Mouse (Mus musculus) limb, embryonic 14.5 days (tissue): Measurements from ENCODE around the gene Adh5. TPM values are rescaled to one million over a fixed set of nuclear protein-coding genes. Genes with fewer than 3 reads are reported as not detected.
A peak's percentile ranks its signal among the peaks of the same experiment; 100 is the strongest.
"Not testable (repeated sequence)": the region's sequence is repeated elsewhere in the genome, so short reads cannot be mapped to it uniquely, and the experiment has no call there.

ENCODE experiments used
- ATAC-seq: fragments of 200-750 bp; cut with Nextera tagmentation; 2 replicates; pipeline ENCODE4 v1.8.0; 2017; ENCODE audit warnings: low read depth, moderate number of reproducible peaks, moderate TSS enrichment; ENCODE audit not compliant: low FRiP score
- DNase-seq: peaks from one replicate; pipeline ENCODE4 v3.0.0-alpha.2; 2015; ENCODE audit warnings: low spot score
- H3K27ac ChIP-seq: fragments of 300-500 bp; sonication (generic); replicated peaks from 2 replicates; pipeline ENCODE4 v1.5.1; 2014; ENCODE audit warnings: low read depth, mild to moderate bottlenecking, low read length, moderate library complexity, mixed read lengths
- H3K27me3 ChIP-seq: fragments of 300-500 bp; sonication (generic); 2 replicates; pipeline ENCODE4 v1.6.1; 2014; ENCODE audit warnings: low read length, mixed read lengths; ENCODE audit not compliant: control insufficient read depth, insufficient read depth
- H3K36me3 ChIP-seq: fragments of 300-500 bp; sonication (generic); 2 replicates; pipeline ENCODE4 v1.6.1; 2014; ENCODE audit warnings: mild to moderate bottlenecking, low read length, moderate library complexity, mixed read lengths; ENCODE audit not compliant: control insufficient read depth, insufficient read depth
- H3K4me1 ChIP-seq: fragments of 300-500 bp; sonication (generic); 2 replicates; pipeline ENCODE4 v1.6.1; 2014; ENCODE audit warnings: antibody characterized with exemption, low read length, mixed read lengths; ENCODE audit not compliant: control insufficient read depth, insufficient read depth
- H3K4me2 ChIP-seq: fragments of 300-500 bp; sonication (generic); replicated peaks from 2 replicates; pipeline ENCODE4 v1.6.1; 2014; ENCODE audit warnings: low read depth, mild to moderate bottlenecking, low read length, moderate library complexity; ENCODE audit not compliant: severe bottlenecking
- H3K4me3 ChIP-seq: fragments of 300-500 bp; sonication (generic); replicated peaks from 2 replicates; pipeline ENCODE4 v1.5.1; 2014; ENCODE audit warnings: low read length
- H3K9ac ChIP-seq: fragments of 300-500 bp; sonication (generic); 2 replicates; pipeline ENCODE4 v1.6.1; 2014; ENCODE audit warnings: mild to moderate bottlenecking, low read depth, low read length, moderate library complexity; ENCODE audit not compliant: severe bottlenecking
- H3K9me3 ChIP-seq: fragments of 300-500 bp; sonication (generic); 2 replicates; pipeline ENCODE4 v1.6.1; 2016; ENCODE audit warnings: low read length; ENCODE audit not compliant: control insufficient read depth
- POLR2A ChIP-seq: fragments of 200-500 bp; IDR thresholded peaks from 2 replicates; pipeline ENCODE4 v1.8.0; 2012; ENCODE audit warnings: inconsistent platforms, mild to moderate bottlenecking, moderate library complexity, borderline replicate concordance; ENCODE audit not compliant: insufficient read depth, insufficient read length; ENCODE audit errors: extremely low read depth
- WGBS: fragments of 180-500 bp; shearing (Covaris S2); extraction: QIAGEN DNeasy Blood & Tissue Kit; methylation state at CpG from one replicate; pipeline ENCODE4 v1.1.7; 2014; 5-methylcytosine and 5-hydroxymethylcytosine counted together
- polyA plus RNA-seq, 2 experiments: library from polyadenylated mRNA; depleted of rRNA in 1 of 2; stranded (reverse) in 1 of 2; unstranded in 1 of 2; fragments of >200 nt; fragmentation: Nextera tagmentation in 1 of 2; extraction: Ambion mirVana in 1 of 2; gene quantifications; 2 replicates each; pipeline versions ENCODE4 v1.2.1 to v1.2.3; 2012 to 2014

The Adh5 gene
- polyA plus RNA-seq, 2 experiments = 104 to 171 TPM

- no peak for ATAC-seq
- H3K27ac ChIP-seq = no peak overlapping the region
- H3K4me2 ChIP-seq = no peak overlapping the region
- H3K4me3 ChIP-seq = no peak overlapping the region
- no peak for DNase-seq
- H3K27me3 ChIP-seq = no peaks in the 10 kb centered on the region
- peaks cover 88% of the 10 kb centered on the region for H3K36me3 ChIP-seq
- H3K4me1 ChIP-seq = no peaks in the 10 kb centered on the region
- H3K9me3 ChIP-seq = no peaks in the 10 kb centered on the region
- 85% methylated on average over 13 of the region's 13 CpGs for WGBS
- no peak overlapping the region for H3K9ac ChIP-seq
- no peak for TF ChIP-seq POLR2A
These were observed 17.4 kb downstream of the Adh5 start for GRCm38 (mm10) chr3:138460260-138460659.

- H3K9ac ChIP-seq = no peak overlapping the region
- TF ChIP-seq POLR2A = no peak
- 92% methylated on average over 3 of the region's 3 CpGs for WGBS
- no peak overlapping the region for H3K27ac ChIP-seq
- H3K36me3 ChIP-seq = peaks cover 83% of the 10 kb centered on the region
- H3K4me1 ChIP-seq = no peaks in the 10 kb centered on the region
- DNase-seq (no peak), ATAC-seq (no peak)
- H3K27me3 ChIP-seq = no peaks in the 10 kb centered on the region
- no peaks in the 10 kb centered on the region for H3K9me3 ChIP-seq
- no peak overlapping the region for H3K4me2 ChIP-seq
- no peak overlapping the region for H3K4me3 ChIP-seq
These were observed 18.9 kb downstream of the Adh5 start for GRCm38 (mm10) chr3:138461832-138462231.

- H3K4me3 ChIP-seq = no peak overlapping the region
- no peaks in the 10 kb centered on the region for H3K4me1 ChIP-seq
- ATAC-seq = no peak
- TF ChIP-seq POLR2A = no peak
- H3K36me3 ChIP-seq = peaks cover 78% of the 10 kb centered on the region
- no peaks in the 10 kb centered on the region for H3K27me3 ChIP-seq
- H3K4me2 ChIP-seq = no peak overlapping the region
- H3K9me3 ChIP-seq = no peaks in the 10 kb centered on the region
- H3K27ac ChIP-seq = no peak overlapping the region
- H3K9ac ChIP-seq = no peak overlapping the region
- DNase-seq = peak; percentile 57
- WGBS = 63% methylated on average over 2 of the region's 2 CpGs
These were observed 20.2 kb downstream of the Adh5 start for GRCm38 (mm10) chr3:138463137-138463536.

DNA sequence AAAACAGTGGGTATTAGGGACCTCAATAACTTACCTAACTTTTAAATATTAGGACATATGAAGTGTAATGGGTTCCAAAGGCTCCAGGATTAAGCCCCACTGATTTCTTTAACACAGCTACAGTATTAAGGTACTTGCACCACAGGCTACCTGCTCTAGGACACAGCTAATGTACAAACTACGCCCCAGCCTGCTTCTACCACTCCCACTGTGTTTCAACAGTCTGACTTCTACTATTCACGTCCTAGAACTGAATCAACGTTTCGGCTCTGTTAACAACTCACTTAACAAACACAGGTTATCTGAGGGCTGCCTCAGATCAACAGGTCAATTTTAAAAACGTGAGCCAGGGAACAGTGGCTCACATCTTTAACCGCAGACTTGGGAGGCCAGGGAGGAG is 20.9 kb downstream of the Adh5 start:
- Histone ChIP-seq H3K9me3 (no peaks in the 10 kb centered on the region), H3K4me3 (no peak overlapping the region), H3K4me2 (no peak overlapping the region), H3K4me1 (no peaks in the 10 kb centered on the region), H3K27me3 (no peaks in the 10 kb centered on the region), H3K9ac (no peak overlapping the region), H3K36me3 (peaks cover 79% of the 10 kb centered on the region), H3K27ac (no peak overlapping the region)
- no peak for TF ChIP-seq POLR2A
- 89% methylated on average over 6 of the region's 6 CpGs for WGBS
- DNase-seq = no peak
- ATAC-seq = no peak

DNA sequence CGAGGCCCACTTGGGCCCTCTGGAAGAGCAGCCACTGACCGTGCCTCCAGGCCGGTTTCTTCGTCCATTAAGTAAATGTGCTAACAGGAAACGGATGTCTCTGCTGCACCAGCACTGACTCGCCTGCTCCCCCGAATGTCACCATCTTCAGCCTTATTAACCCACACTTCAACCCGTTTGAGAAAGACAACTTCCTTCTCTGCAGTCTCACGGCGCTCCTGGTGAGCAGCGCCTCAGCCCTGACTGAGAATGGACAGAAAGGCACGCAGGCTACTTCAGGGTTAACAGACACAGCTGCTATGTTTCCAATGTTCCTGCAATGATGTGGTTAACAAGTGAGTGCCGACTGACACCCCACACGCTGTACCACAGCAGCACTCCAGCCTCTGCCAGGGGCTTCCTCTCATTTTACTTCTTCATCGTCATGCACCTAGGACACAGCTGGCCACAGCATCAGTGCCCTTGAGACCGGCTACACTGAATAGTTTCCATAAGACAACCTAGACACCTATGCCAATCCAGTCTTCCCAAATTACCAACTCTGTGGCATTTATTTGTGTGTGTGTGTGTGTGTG is 21.8 kb downstream of the Adh5 start:
- no peak for ATAC-seq
- WGBS = 60% methylated on average over 16 of the region's 16 CpGs
- peaks cover 76% of the 10 kb centered on the region for H3K36me3 ChIP-seq

GRCm38 (mm10) chr3:138466656-138467055 is 23.8 kb downstream of the Adh5 start:
- 91% methylated on average over 1 of the region's 1 CpGs for WGBS
- H3K27me3 ChIP-seq, H3K4me3 ChIP-seq, H3K27ac ChIP-seq, H3K4me1 ChIP-seq, DNase-seq, ATAC-seq, H3K9ac ChIP-seq, H3K9me3 ChIP-seq, H3K4me2 ChIP-seq: not testable (repeated sequence)
- peaks cover 76% of the 10 kb centered on the region for H3K36me3 ChIP-seq

More for the DNA sequence above, 21.8 kb downstream of the Adh5 start:
- no peaks in the 10 kb centered on the region for H3K9me3 ChIP-seq
- no peak overlapping the region for H3K9ac ChIP-seq
- no peak overlapping the region for H3K4me3 ChIP-seq
- no peak overlapping the region for H3K4me2 ChIP-seq
- no peaks in the 10 kb centered on the region for H3K4me1 ChIP-seq
- no peak for TF ChIP-seq POLR2A
- no peak overlapping the region for H3K27ac ChIP-seq
- H3K27me3 ChIP-seq = no peaks in the 10 kb centered on the region
- DNase-seq = no peak
